Mouse (Mus musculus) forebrain, embryonic 14.5 days (tissue): ENCODE measurements around the gene Eef1e1. TPM values are rescaled to one million over a fixed set of nuclear protein-coding genes. Genes with fewer than 3 reads are reported as not detected.

Source experiments
- ATAC-seq: fragments of 200-750 bp; cut with Nextera tagmentation; 2 replicates; pipeline ENCODE4 v1.8.0; 2017; ENCODE audit warnings: mild to moderate bottlenecking, moderate library complexity
- DNase-seq: peaks from one replicate; pipeline ENCODE4 v3.0.0-alpha.2; 2015; ENCODE audit warnings: low spot score
- H3K27ac ChIP-seq: fragments of 300-500 bp; sonication (generic); 2 replicates; pipeline ENCODE4 v1.5.1; 2014; ENCODE audit warnings: low read depth, mild to moderate bottlenecking, control low read depth, low read length, moderate library complexity
- H3K27me3 ChIP-seq: fragments of 300-500 bp; sonication (generic); replicated peaks from 2 replicates; pipeline ENCODE4 v1.6.1; 2014; ENCODE audit warnings: low read length, control low read depth, mixed read lengths; ENCODE audit not compliant: control insufficient read depth, insufficient read depth
- H3K36me3 ChIP-seq: fragments of 300-500 bp; sonication (generic); 2 replicates; pipeline ENCODE4 v1.6.1; 2014; ENCODE audit warnings: low read length, control low read depth; ENCODE audit not compliant: control insufficient read depth, insufficient read depth
- H3K4me1 ChIP-seq: fragments of 300-500 bp; sonication (generic); 2 replicates; pipeline ENCODE4 v1.6.1; 2014; ENCODE audit warnings: antibody characterized with exemption, low read length, control low read depth; ENCODE audit not compliant: control insufficient read depth, insufficient read depth
- H3K4me2 ChIP-seq: fragments of 300-500 bp; sonication (generic); 2 replicates; pipeline ENCODE4 v1.6.1; 2014; ENCODE audit warnings: mild to moderate bottlenecking, control low read depth, low read length
- H3K4me3 ChIP-seq: fragments of 300-500 bp; sonication (generic); 2 replicates; pipeline ENCODE4 v1.5.1; 2014; ENCODE audit warnings: low read depth, low read length, control low read depth
- H3K9ac ChIP-seq: fragments of 300-500 bp; sonication (generic); 2 replicates; pipeline ENCODE4 v1.6.1; 2014; ENCODE audit warnings: mild to moderate bottlenecking, low read length, control low read depth, moderate library complexity
- H3K9me3 ChIP-seq: fragments of 300-500 bp; sonication (generic); replicated peaks from 2 replicates; pipeline ENCODE4 v1.6.1; 2016; ENCODE audit warnings: low read length, control low read depth, mixed read lengths; ENCODE audit not compliant: control insufficient read depth
- WGBS: fragments of 180-500 bp; shearing (Covaris S2); extraction: QIAGEN DNeasy Blood & Tissue Kit; methylation state at CpG from one replicate; pipeline ENCODE4 v1.1.7; 2014; 5-methylcytosine and 5-hydroxymethylcytosine counted together
- polyA plus RNA-seq: library from polyadenylated mRNA; unstranded; fragments of >200 nt; fragmentation: Nextera tagmentation; extraction: Ambion mirVana; gene quantifications from 2 replicates; pipeline ENCODE4 v1.2.1, GENCODE M21; 2014

Eef1e1 gene
- polyA plus RNA-seq, 1 experiment from 2014 or later, result 112 TPM

DNA sequence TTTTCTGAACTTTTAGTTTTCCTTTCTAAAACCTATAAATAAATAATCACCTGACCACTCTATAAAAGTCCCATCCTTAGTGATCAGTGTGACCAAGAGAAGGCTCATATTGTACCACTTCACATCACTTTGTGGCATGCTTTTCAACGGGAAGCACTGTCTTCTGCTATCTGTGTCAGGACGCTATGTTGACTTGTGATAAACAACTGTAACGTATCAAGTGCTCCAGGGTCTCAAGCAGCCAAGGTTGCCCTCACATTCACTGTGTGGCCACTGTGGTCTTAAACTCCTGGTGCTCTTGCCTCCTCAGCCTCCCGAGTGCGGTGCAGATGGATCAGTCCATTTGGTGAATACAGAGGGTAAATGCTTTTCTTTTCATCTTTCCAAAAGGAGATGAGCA lies 43.2 kb downstream of the Eef1e1 start:
- ATAC-seq (no peak), DNase-seq (no peak)
- H3K4me3 ChIP-seq, result no peak overlapping the region
- no peak overlapping the region for H3K27ac ChIP-seq
- H3K9ac ChIP-seq, result no peak overlapping the region
- no peaks in the 10 kb centered on the region for H3K27me3 ChIP-seq
- no peaks in the 10 kb centered on the region for H3K4me1 ChIP-seq
- H3K36me3 ChIP-seq, result peaks cover 12% of the 10 kb centered on the region; the same call in 1 of the 2 replicates
- H3K4me2 ChIP-seq, result no peak overlapping the region
- 89% methylated on average over 5 of the region's 5 CpGs for WGBS
- no peaks in the 10 kb centered on the region for H3K9me3 ChIP-seq

DNA sequence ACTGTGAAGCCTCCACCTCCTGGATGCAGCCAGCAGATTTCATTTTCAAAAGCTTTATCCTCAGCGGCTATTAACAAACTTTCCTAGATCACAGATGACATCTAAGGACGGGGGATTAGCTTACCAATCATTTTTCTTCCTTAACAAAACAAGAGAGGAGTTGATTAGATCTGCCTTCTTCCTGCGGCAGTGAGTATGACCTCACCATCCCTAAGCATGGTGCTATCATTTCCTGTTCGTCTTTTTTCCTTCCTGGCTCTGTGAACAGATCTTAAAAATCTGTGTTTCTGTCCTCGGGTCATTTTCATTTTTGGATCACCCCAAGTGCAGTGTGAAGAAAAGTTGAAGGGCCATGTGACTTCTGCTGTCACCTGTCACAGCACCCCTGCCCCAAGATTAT lies 44.6 kb downstream of the Eef1e1 start:
- Histone ChIP-seq H3K27me3 (no peaks in the 10 kb centered on the region), H3K4me3 (no peak overlapping the region), H3K36me3 (peaks cover 12% of the 10 kb centered on the region; the same call in 1 of the 2 replicates), H3K4me1 (no peaks in the 10 kb centered on the region), H3K27ac (no peak overlapping the region), H3K9me3 (no peaks in the 10 kb centered on the region), H3K4me2 (no peak overlapping the region), H3K9ac (no peak overlapping the region)
- 69% methylated on average over 5 of the region's 5 CpGs for WGBS
- no peak for ATAC-seq
- DNase-seq, result no peak

DNA sequence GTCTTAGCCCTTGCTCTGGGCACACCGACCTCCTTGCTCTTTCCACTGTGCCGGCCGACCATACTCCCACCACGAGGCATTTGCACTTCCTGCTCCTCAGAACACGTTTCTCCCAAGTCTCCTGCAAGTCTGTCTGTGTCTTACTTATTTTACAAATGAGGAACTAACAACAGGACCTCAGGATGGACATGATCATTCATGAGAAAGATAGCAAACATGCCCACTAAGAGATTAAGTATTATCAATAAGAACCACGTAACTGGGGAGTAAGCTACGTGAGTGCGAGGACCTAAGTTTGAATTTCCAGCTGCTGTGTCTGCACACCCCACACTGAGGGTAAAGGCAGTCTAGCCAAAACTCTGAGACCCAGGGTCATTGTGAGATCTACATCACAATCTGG lies 45.3 kb downstream of the Eef1e1 start:
- Histone ChIP-seq H3K4me3 (no peak overlapping the region), H3K4me1 (no peaks in the 10 kb centered on the region), H3K27ac (no peak overlapping the region), H3K4me2 (no peak overlapping the region), H3K9me3 (no peaks in the 10 kb centered on the region), H3K9ac (no peak overlapping the region), H3K27me3 (no peaks in the 10 kb centered on the region), H3K36me3 (peaks cover 12% of the 10 kb centered on the region; the same call in 1 of the 2 replicates)
- ATAC-seq, result no peak
- DNase-seq, result no peak
- 91% methylated on average over 8 of the region's 8 CpGs for WGBS

DNA sequence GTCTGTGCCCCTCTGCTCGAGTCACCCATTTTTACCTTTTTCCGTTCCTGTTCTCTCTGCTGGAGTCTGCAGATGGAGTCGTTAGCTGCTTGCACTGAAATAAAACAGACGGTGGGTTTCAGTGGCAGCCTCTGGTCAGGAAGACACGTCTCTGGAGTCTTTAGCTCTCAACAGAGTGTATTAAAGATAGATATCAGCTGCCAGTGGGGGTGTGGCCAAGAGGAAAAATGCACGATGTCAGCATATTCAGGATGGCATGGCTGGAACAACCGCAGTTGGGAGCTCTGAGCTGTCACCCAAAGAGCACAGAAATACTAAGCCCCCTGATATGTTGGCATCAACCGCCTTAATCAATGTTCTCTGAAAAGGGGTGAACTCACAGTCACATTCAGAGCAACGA lies 46.2 kb downstream of the Eef1e1 start:
- H3K9me3 ChIP-seq, result no peaks in the 10 kb centered on the region
- no peak for ATAC-seq
- H3K27ac ChIP-seq, result no peak overlapping the region
- H3K27me3 ChIP-seq, result no peaks in the 10 kb centered on the region
- no peak overlapping the region for H3K4me2 ChIP-seq
- no peak overlapping the region for H3K9ac ChIP-seq
- 90% methylated on average over 9 of the region's 9 CpGs for WGBS
- H3K4me1 ChIP-seq, result no peaks in the 10 kb centered on the region
- peaks cover 12% of the 10 kb centered on the region; the same call in 1 of the 2 replicates for H3K36me3 ChIP-seq
- no peak for DNase-seq
- H3K4me3 ChIP-seq, result no peak overlapping the region

DNA sequence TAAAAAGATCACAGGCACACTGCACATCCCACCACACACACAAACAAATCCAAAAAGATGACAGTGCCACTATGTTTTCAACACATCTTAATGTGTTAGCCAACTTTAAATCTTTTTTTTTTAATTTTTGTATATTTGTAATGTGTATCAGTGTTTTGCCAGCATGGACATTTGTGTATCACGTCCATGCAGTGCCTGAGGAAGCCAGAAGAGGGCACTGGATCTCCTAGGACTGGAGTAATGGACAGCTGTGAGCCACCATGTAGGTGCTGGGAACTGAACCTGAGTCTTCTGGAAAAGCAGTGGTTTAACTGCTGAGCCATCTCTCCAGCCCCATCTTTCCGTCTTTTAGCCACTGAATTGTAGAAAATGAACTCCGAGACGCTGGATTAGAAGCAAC lies 46.7 kb downstream of the Eef1e1 start:
- Histone ChIP-seq H3K4me1 (no peaks in the 10 kb centered on the region), H3K27ac (no peak overlapping the region), H3K27me3 (no peaks in the 10 kb centered on the region), H3K4me3 (no peak overlapping the region), H3K36me3 (peaks cover 12% of the 10 kb centered on the region; the same call in 1 of the 2 replicates), H3K9me3 (no peaks in the 10 kb centered on the region), H3K9ac (no peak overlapping the region), H3K4me2 (no peak overlapping the region)
- DNase-seq, result no peak
- 90% methylated on average over 4 of the region's 4 CpGs for WGBS
- no peak for ATAC-seq

DNA sequence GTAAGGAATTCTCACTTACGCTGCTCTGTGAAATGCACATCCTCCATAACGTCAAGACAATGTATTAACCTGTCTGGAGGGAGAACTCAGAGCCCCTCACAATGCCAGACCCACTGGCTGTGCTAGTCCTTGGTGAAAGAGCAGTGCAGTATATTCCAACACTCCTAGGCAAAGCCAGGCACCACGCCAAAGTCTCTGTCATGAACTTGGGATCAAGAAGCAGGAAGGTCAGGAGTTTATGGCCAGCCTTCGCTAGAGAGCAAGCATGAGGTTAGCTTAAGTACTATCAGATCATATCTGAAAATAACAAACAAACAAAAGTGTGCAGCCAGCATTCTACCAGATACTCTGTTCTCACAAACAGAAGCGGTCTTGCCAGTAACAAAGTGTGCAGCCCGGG lies 48.5 kb downstream of the Eef1e1 start:
- no peak overlapping the region for H3K4me3 ChIP-seq
- peaks cover 12% of the 10 kb centered on the region; the same call in 1 of the 2 replicates for H3K36me3 ChIP-seq
- H3K9me3 ChIP-seq, result no peaks in the 10 kb centered on the region
- DNase-seq (no peak), ATAC-seq (no peak)
- H3K27me3 ChIP-seq, result no peaks in the 10 kb centered on the region
- H3K27ac ChIP-seq, result no peak overlapping the region
- H3K4me2 ChIP-seq, result no peak overlapping the region
- WGBS, result 93% methylated on average over 6 of the region's 6 CpGs
- H3K4me1 ChIP-seq, result no peaks in the 10 kb centered on the region
- no peak overlapping the region for H3K9ac ChIP-seq

DNA sequence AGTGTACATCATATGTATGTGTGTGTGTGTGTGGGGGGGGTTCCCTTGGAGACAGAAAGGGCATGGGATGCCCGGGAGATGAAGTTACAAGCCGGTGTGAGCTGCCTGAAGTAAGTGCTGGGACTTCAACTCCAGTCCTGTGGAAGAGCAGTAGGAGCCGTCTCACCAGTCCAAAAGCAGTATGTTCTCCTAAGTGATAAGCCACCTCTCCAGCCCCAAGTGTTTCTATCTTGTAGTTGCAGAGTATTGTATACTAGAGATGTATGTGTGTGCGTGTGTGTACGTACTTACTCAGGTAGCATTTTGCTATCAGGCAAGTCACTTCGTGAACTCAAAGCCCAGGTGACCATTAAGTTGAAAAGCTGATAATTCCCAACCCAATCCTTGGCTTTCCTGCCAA lies 51.7 kb downstream of the Eef1e1 start:
- H3K4me2 ChIP-seq, result no peak overlapping the region
- ATAC-seq, result no peak
- no peaks in the 10 kb centered on the region for H3K9me3 ChIP-seq

DNA sequence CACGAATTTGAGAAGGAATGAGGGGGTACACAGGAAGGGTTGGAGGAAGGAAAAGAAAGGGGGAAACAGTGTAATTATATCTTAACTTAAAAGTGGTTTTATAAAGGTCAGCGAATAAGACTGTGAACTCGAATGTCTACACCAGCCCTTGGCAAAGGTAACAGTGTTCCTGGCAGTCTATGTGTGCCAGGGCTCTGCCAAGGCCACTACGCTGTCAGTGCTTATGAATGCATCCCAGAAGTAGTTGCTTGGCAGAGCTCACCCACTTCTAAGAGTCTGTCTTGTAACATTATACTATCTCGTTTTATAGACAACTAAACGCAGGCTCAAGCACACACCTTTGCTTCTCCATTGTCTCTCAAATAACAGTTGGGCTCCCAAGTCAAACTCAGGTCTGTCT lies 53.5 kb downstream of the Eef1e1 start:
- Histone ChIP-seq H3K36me3 (peaks cover 8% of the 10 kb centered on the region), H3K4me3 (no peak overlapping the region), H3K27me3 (no peaks in the 10 kb centered on the region), H3K4me1 (no peaks in the 10 kb centered on the region), H3K4me2 (no peak overlapping the region), H3K9ac (no peak overlapping the region), H3K27ac (no peak overlapping the region), H3K9me3 (no peaks in the 10 kb centered on the region)
- WGBS, result 85% methylated on average over 6 of the region's 6 CpGs
- DNase-seq (no peak), ATAC-seq (no peak)

More for the DNA sequence above, 51.7 kb downstream of the Eef1e1 start:
- WGBS, result 92% methylated on average over 6 of the region's 6 CpGs
- no peak overlapping the region for H3K4me3 ChIP-seq
- no peak overlapping the region for H3K9ac ChIP-seq
- H3K4me1 ChIP-seq, result no peaks in the 10 kb centered on the region
- H3K27me3 ChIP-seq, result no peaks in the 10 kb centered on the region
- H3K36me3 ChIP-seq, result peaks cover 8% of the 10 kb centered on the region
- no peak overlapping the region for H3K27ac ChIP-seq
- no peak for DNase-seq

DNA sequence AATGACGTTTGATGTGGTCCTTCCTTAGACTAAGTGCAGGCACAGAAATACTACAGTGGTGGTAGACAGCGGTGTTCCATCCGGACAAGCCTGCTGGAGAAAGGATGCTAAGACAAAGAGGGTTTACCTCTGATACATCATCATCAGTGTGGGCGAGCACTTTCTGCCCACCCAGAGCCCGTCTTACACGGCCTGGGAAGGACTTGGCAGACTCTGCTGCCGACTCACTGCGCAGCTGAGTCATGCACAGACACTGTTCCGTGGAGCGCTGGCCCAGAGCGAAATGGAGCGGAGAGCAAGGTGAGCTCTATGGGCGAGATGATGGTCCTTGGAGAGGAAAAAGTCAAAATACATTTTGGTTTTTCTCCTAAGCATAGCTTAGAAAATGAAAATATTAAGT lies 55.9 kb downstream of the Eef1e1 start:
- peaks cover 8% of the 10 kb centered on the region for H3K36me3 ChIP-seq
- H3K4me2 ChIP-seq, result no peak overlapping the region
- no peak overlapping the region for H3K27ac ChIP-seq
- no peaks in the 10 kb centered on the region for H3K4me1 ChIP-seq
- no peak for DNase-seq
- no peak overlapping the region for H3K9ac ChIP-seq
- no peaks in the 10 kb centered on the region for H3K27me3 ChIP-seq
- ATAC-seq, result no peak
- 88% methylated on average over 13 of the region's 13 CpGs for WGBS
- H3K4me3 ChIP-seq, result no peak overlapping the region
- H3K9me3 ChIP-seq, result no peaks in the 10 kb centered on the region
